Mouse (Mus musculus) heart, postnatal 0 days (tissue): ENCODE results near the gene Msh5. TPM values are rescaled to one million over a fixed set of nuclear protein-coding genes. Genes with fewer than 3 reads are reported as not detected.

Experiments
- ATAC-seq: fragments of 200-750 bp; cut with Nextera tagmentation; 2 replicates; pipeline ENCODE4 v1.8.0; 2017; ENCODE audit warnings: low read depth, moderate number of reproducible peaks, moderate library complexity; ENCODE audit not compliant: insufficient read depth
- DNase-seq: peaks from one replicate; pipeline ENCODE4 v3.0.0-alpha.2; 2016; ENCODE audit warnings: low spot score
- H3K27ac ChIP-seq: fragments of 300-500 bp; sonication (generic); 2 replicates; pipeline ENCODE4 v1.5.1; 2014; ENCODE audit warnings: low read depth, mild to moderate bottlenecking
- H3K27me3 ChIP-seq: fragments of 300-500 bp; sonication (generic); 2 replicates; pipeline ENCODE4 v1.6.1; 2014; ENCODE audit warnings: low read length, mixed read lengths; ENCODE audit not compliant: control insufficient read depth, insufficient read depth
- H3K36me3 ChIP-seq: fragments of 300-500 bp; sonication (generic); replicated peaks from 2 replicates; pipeline ENCODE4 v1.6.1; 2014; ENCODE audit warnings: low read length, mixed read lengths; ENCODE audit not compliant: control insufficient read depth, insufficient read depth
- H3K4me1 ChIP-seq: fragments of 300-500 bp; sonication (generic); 2 replicates; pipeline ENCODE4 v1.6.1; 2014; ENCODE audit warnings: antibody characterized with exemption; ENCODE audit not compliant: control insufficient read depth, insufficient read depth
- H3K4me2 ChIP-seq: fragments of 300-500 bp; sonication (generic); 2 replicates; pipeline ENCODE4 v1.6.1; 2014; ENCODE audit warnings: low read depth, mild to moderate bottlenecking, low read length, moderate library complexity
- H3K4me3 ChIP-seq: fragments of 300-500 bp; sonication (generic); 2 replicates; pipeline ENCODE4 v1.5.1; 2014; ENCODE audit warnings: low read depth, low read length
- H3K9ac ChIP-seq: fragments of 300-500 bp; sonication (generic); replicated peaks from 2 replicates; pipeline ENCODE4 v1.6.1; 2014; ENCODE audit warnings: low read depth, low read length, mixed read lengths
- H3K9me3 ChIP-seq: fragments of 300-500 bp; sonication (generic); replicated peaks from 2 replicates; pipeline ENCODE4 v1.6.1; 2016; ENCODE audit warnings: low read length; ENCODE audit not compliant: control insufficient read depth
- CTCF ChIP-seq: IDR thresholded peaks from 2 replicates; pipeline ENCODE4 v1.5.1; 2016; ENCODE audit warnings: antibody characterized with exemption, control low read depth, low read depth
- EP300 ChIP-seq: IDR thresholded peaks from 2 replicates; pipeline ENCODE4 v1.6.1; 2016; ENCODE audit warnings: antibody characterized with exemption, low read depth
- WGBS: fragments of 180-500 bp; shearing (Covaris S2); extraction: QIAGEN DNeasy Blood & Tissue Kit; methylation state at CpG from one replicate; pipeline ENCODE4 v1.1.7; 2014; 5-methylcytosine and 5-hydroxymethylcytosine counted together
- polyA plus RNA-seq: library from polyadenylated mRNA; unstranded; fragments of >200 nt; fragmentation: Nextera tagmentation; extraction: Ambion mirVana; gene quantifications from 2 replicates; pipeline ENCODE4 v1.2.1, GENCODE M21; 2015
- total RNA-seq: library from RNA; depleted of rRNA; stranded (reverse); fragments of >200 nt; gene quantifications from 2 replicates; pipeline ENCODE4 v1.2.3, GENCODE M21; 2014; ENCODE audit warnings: low replicate concordance

The Msh5 gene
- total and polyA plus RNA-seq, 2 experiments from 2014 or later, result 1.2 to 1.4 TPM

GRCm38 (mm10) chr17:35076507-35077176 is 30.1 kb upstream of the Msh5 start, which contains the start of gene Ly6g6e:
Gene Ly6g6e, plus strand, starts transcription at chr17:35076902.
- WGBS, result 50% methylated on average over 10 of the region's 10 CpGs
- H3K27ac ChIP-seq, result no peak within 1 kb of the TSS
- H3K4me3 ChIP-seq, result peak within 1 kb of the TSS; percentile 36
- peak within 1 kb of the TSS; percentile 51 for H3K9ac ChIP-seq
- ATAC-seq, result no peak
- peaks cover 15% of the 10 kb centered on the region; the same call in 1 of the 2 replicates for H3K4me1 ChIP-seq
- TF ChIP-seq CTCF, result no peak
- no peaks in the 10 kb centered on the region for H3K9me3 ChIP-seq
- no peak for DNase-seq
- H3K27me3 ChIP-seq, result no peaks in the 10 kb centered on the region; the same call in 1 of the 2 replicates
- peak within 1 kb of the TSS; percentile 58 for H3K4me2 ChIP-seq
- no peaks in the 10 kb centered on the region for H3K36me3 ChIP-seq

GRCm38 (mm10) chr17:35074097-35074496 is 27.6 kb upstream of the Msh5 start:
- no peak overlapping the region for H3K27ac ChIP-seq

GRCm38 (mm10) chr17:35071454-35071853 is 24.9 kb upstream of the Msh5 start:
- ATAC-seq (no peak), DNase-seq (no peak)
- no peaks in the 10 kb centered on the region for H3K9me3 ChIP-seq
- no peak overlapping the region for H3K4me3 ChIP-seq
- no peaks in the 10 kb centered on the region for H3K36me3 ChIP-seq
- H3K4me1 ChIP-seq, result no peaks in the 10 kb centered on the region
- TF ChIP-seq EP300 (no peak), CTCF (no peak)
- H3K27ac ChIP-seq, result no peak overlapping the region
- peaks cover 17% of the 10 kb centered on the region for H3K27me3 ChIP-seq
- H3K4me2 ChIP-seq, result no peak overlapping the region
- no peak overlapping the region for H3K9ac ChIP-seq
- WGBS, result 79% methylated on average over 9 of the region's 9 CpGs

More at GRCm38 (mm10) chr17:35074097-35074496, 27.6 kb upstream of the Msh5 start:
- WGBS, result 48% methylated on average over 17 of the region's 17 CpGs
- no peak for ATAC-seq
- no peak for TF ChIP-seq CTCF
- TF ChIP-seq EP300, result no peak
- peaks cover 9% of the 10 kb centered on the region; the same call in 1 of the 2 replicates for H3K4me1 ChIP-seq
- no peak overlapping the region for H3K4me3 ChIP-seq
- no peak for DNase-seq
- no peaks in the 10 kb centered on the region for H3K36me3 ChIP-seq
- no peaks in the 10 kb centered on the region; the same call in none of the 2 replicates for H3K27me3 ChIP-seq
- H3K4me2 ChIP-seq, result no peak overlapping the region
- H3K9ac ChIP-seq, result no peak overlapping the region
- H3K9me3 ChIP-seq, result no peaks in the 10 kb centered on the region

- no peak overlapping the region for H3K4me2 ChIP-seq
- H3K27me3 ChIP-seq, result peaks cover 24% of the 10 kb centered on the region
- H3K4me1 ChIP-seq, result peaks cover under 1% of the 10 kb centered on the region; the same call in 1 of the 2 replicates
- ATAC-seq, result no peak
- DNase-seq, result no peak
- TF ChIP-seq CTCF (no peak), EP300 (no peak)
- H3K9ac ChIP-seq, result no peak overlapping the region
- peak overlapping the region; percentile 2; the same call in 1 of the 2 replicates for H3K27ac ChIP-seq
- no peak overlapping the region for H3K4me3 ChIP-seq
- 33% methylated on average over 6 of the region's 6 CpGs for WGBS
- H3K9me3 ChIP-seq, result no peaks in the 10 kb centered on the region
- H3K36me3 ChIP-seq, result no peaks in the 10 kb centered on the region
These were observed 24.1 kb upstream of the Msh5 start for GRCm38 (mm10) chr17:35070556-35071229.

- peaks cover 44% of the 10 kb centered on the region for H3K27me3 ChIP-seq
- no peaks in the 10 kb centered on the region for H3K9me3 ChIP-seq
- H3K27ac ChIP-seq, result no peak overlapping the region
- no peak overlapping the region for H3K4me2 ChIP-seq
- ATAC-seq (no peak), DNase-seq (no peak)
- H3K4me1 ChIP-seq, result peaks cover 10% of the 10 kb centered on the region
- no peak overlapping the region for H3K9ac ChIP-seq
- 69% methylated on average over 17 of the region's 17 CpGs for WGBS
- H3K36me3 ChIP-seq, result no peaks in the 10 kb centered on the region
- TF ChIP-seq EP300 (no peak), CTCF (no peak)
- no peak overlapping the region for H3K4me3 ChIP-seq
These were observed 21.8 kb upstream of the Msh5 start for GRCm38 (mm10) chr17:35068213-35068914.
